Mouse (Mus musculus) heart, embryonic 12.5 days (tissue): ENCODE measurements around the gene Kalrn. TPM values are rescaled to one million over a fixed set of nuclear protein-coding genes. Genes with fewer than 3 reads are reported as not detected.
A peak's percentile ranks its signal among the peaks of the same experiment; 100 is the strongest.

Source experiments
- ATAC-seq: fragments of 200-750 bp; cut with Nextera tagmentation; 2 replicates; pipeline ENCODE4 v1.8.0; 2017; ENCODE audit warnings: moderate TSS enrichment, moderate library complexity; ENCODE audit not compliant: insufficient number of reproducible peaks, low FRiP score
- H3K27ac ChIP-seq: fragments of 300-500 bp; sonication (generic); 2 replicates; pipeline ENCODE4 v1.5.1; 2016; ENCODE audit warnings: mild to moderate bottlenecking, moderate library complexity; ENCODE audit not compliant: poor library complexity, severe bottlenecking
- H3K27me3 ChIP-seq: fragments of 300-500 bp; sonication (generic); replicated peaks from 2 replicates; pipeline ENCODE4 v1.6.1; 2016; ENCODE audit warnings: mild to moderate bottlenecking, moderate library complexity
- H3K36me3 ChIP-seq: fragments of 300-500 bp; sonication (generic); 2 replicates; pipeline ENCODE4 v1.6.1; 2016; ENCODE audit warnings: mild to moderate bottlenecking, moderate library complexity
- H3K4me1 ChIP-seq: fragments of 300-500 bp; sonication (generic); replicated peaks from 2 replicates; pipeline ENCODE4 v1.6.1; 2016; ENCODE audit warnings: mild to moderate bottlenecking
- H3K4me2 ChIP-seq: fragments of 300-500 bp; sonication (generic); 2 replicates; pipeline ENCODE4 v1.6.1; 2016; ENCODE audit warnings: mild to moderate bottlenecking, moderate library complexity
- H3K4me3 ChIP-seq: fragments of 300-500 bp; sonication (generic); 2 replicates; pipeline ENCODE4 v1.5.1; 2016; ENCODE audit warnings: mild to moderate bottlenecking
- H3K9ac ChIP-seq: fragments of 300-500 bp; sonication (generic); 2 replicates; pipeline ENCODE4 v1.6.1; 2016; ENCODE audit warnings: mild to moderate bottlenecking, moderate library complexity
- H3K9me3 ChIP-seq: fragments of 300-500 bp; sonication (generic); replicated peaks from 2 replicates; pipeline ENCODE4 v1.6.1; 2016; ENCODE audit warnings: mild to moderate bottlenecking, moderate library complexity
- WGBS: fragments of 180-500 bp; shearing (Covaris S2); methylation state at CpG from one replicate; pipeline ENCODE4 v1.1.7; 2016; 5-methylcytosine and 5-hydroxymethylcytosine counted together
- polyA plus RNA-seq: library from polyadenylated mRNA; unstranded; fragments of >200 nt; fragmentation: Nextera tagmentation; extraction: Ambion mirVana; gene quantifications from 2 replicates; pipeline ENCODE4 v1.2.1, GENCODE M21; 2016

Kalrn gene
- polyA plus RNA-seq, 1 experiment from 2014 or later = 29.3 TPM

- Histone ChIP-seq H3K36me3 (no peaks in the 10 kb centered on the region), H3K4me3 (no peak overlapping the region), H3K27me3 (no peaks in the 10 kb centered on the region), H3K4me1 (peaks cover 38% of the 10 kb centered on the region), H3K9me3 (no peaks in the 10 kb centered on the region), H3K4me2 (peak overlapping the region; percentile 14; the same call in 1 of the 2 replicates), H3K27ac (no peak overlapping the region), H3K9ac (no peak overlapping the region)
- ATAC-seq = no peak
- WGBS = 33% methylated on average over 6 of the region's 6 CpGs
Measured at GRCm38 (mm10) chr16:34557891-34558290, 15.4 kb downstream of the Kalrn start.

- peaks cover 26% of the 10 kb centered on the region for H3K4me1 ChIP-seq
- H3K27ac ChIP-seq = no peak overlapping the region
- no peak for ATAC-seq
- no peaks in the 10 kb centered on the region for H3K36me3 ChIP-seq
- WGBS = 90% methylated on average over 1 of the region's 1 CpGs
- no peak overlapping the region for H3K9ac ChIP-seq
- no peaks in the 10 kb centered on the region for H3K27me3 ChIP-seq
- no peak overlapping the region for H3K4me2 ChIP-seq
- no peak overlapping the region for H3K4me3 ChIP-seq
- H3K9me3 ChIP-seq = no peaks in the 10 kb centered on the region
Measured at GRCm38 (mm10) chr16:34552731-34553130, 20.6 kb downstream of the Kalrn start.

GRCm38 (mm10) chr16:34549470-34549999 is 23.8 kb downstream of the Kalrn start:
- Histone ChIP-seq H3K4me1 (peaks cover 18% of the 10 kb centered on the region), H3K27ac (no peak overlapping the region), H3K4me2 (no peak overlapping the region), H3K4me3 (no peak overlapping the region), H3K36me3 (no peaks in the 10 kb centered on the region), H3K9ac (no peak overlapping the region), H3K9me3 (no peaks in the 10 kb centered on the region), H3K27me3 (no peaks in the 10 kb centered on the region)
- no peak for ATAC-seq
- 76% methylated on average over 5 of the region's 5 CpGs for whole genome bisulfite sequencing

GRCm38 (mm10) chr16:34546805-34547509 is 26.4 kb downstream of the Kalrn start:
- H3K9ac ChIP-seq = no peak overlapping the region
- no peaks in the 10 kb centered on the region for H3K27me3 ChIP-seq
- H3K27ac ChIP-seq = no peak overlapping the region
- ATAC-seq = no peak
- H3K4me2 ChIP-seq = no peak overlapping the region
- H3K4me1 ChIP-seq = peaks cover 2% of the 10 kb centered on the region; the same call in 1 of the 2 replicates
- H3K9me3 ChIP-seq = no peaks in the 10 kb centered on the region; the same call in 1 of the 2 replicates
- 72% methylated on average over 6 of the region's 6 CpGs for WGBS
- no peak overlapping the region for H3K4me3 ChIP-seq
- H3K36me3 ChIP-seq = no peaks in the 10 kb centered on the region; the same call in 1 of the 2 replicates

GRCm38 (mm10) chr16:34543754-34544153 is 29.6 kb downstream of the Kalrn start:
- 74% methylated on average over 4 of the region's 4 CpGs for WGBS
- no peak overlapping the region for H3K4me3 ChIP-seq
- no peak overlapping the region for H3K27ac ChIP-seq
- no peaks in the 10 kb centered on the region; the same call in 1 of the 2 replicates for H3K36me3 ChIP-seq
- no peak overlapping the region for H3K9ac ChIP-seq
- ATAC-seq = no peak
- H3K4me1 ChIP-seq = 0 out of 2 replicates have a peak, but pooled peaks cover 3% of the 10 kb centered on the region
- no peak overlapping the region for H3K4me2 ChIP-seq
- no peaks in the 10 kb centered on the region for H3K27me3 ChIP-seq
- H3K9me3 ChIP-seq = no peaks in the 10 kb centered on the region; the same call in 1 of the 2 replicates

GRCm38 (mm10) chr16:34542341-34542740 is 31.0 kb downstream of the Kalrn start:
- no peak for ATAC-seq
- Histone ChIP-seq H3K27me3 (no peaks in the 10 kb centered on the region), H3K9ac (no peak overlapping the region), H3K4me2 (no peak overlapping the region), H3K4me1 (0 out of 2 replicates have a peak, but pooled peaks cover 6% of the 10 kb centered on the region), H3K27ac (no peak overlapping the region), H3K36me3 (no peaks in the 10 kb centered on the region; the same call in 1 of the 2 replicates), H3K4me3 (no peak overlapping the region), H3K9me3 (no peaks in the 10 kb centered on the region; the same call in 1 of the 2 replicates)
- 85% methylated on average over 2 of the region's 2 CpGs for WGBS

- H3K9me3 ChIP-seq = no peaks in the 10 kb centered on the region; the same call in 1 of the 2 replicates
- no peaks in the 10 kb centered on the region for H3K27me3 ChIP-seq
- H3K4me3 ChIP-seq = no peak overlapping the region
- no peak for ATAC-seq
- no peak overlapping the region for H3K27ac ChIP-seq
- WGBS = 68% methylated on average over 5 of the region's 5 CpGs
- no peak overlapping the region for H3K9ac ChIP-seq
- no peaks in the 10 kb centered on the region for H3K36me3 ChIP-seq
- H3K4me2 ChIP-seq = no peak overlapping the region
- H3K4me1 ChIP-seq = peaks cover 26% of the 10 kb centered on the region
Measured at GRCm38 (mm10) chr16:34538679-34539185, 34.6 kb downstream of the Kalrn start.

GRCm38 (mm10) chr16:34536300-34536699 is 37.0 kb downstream of the Kalrn start:
- WGBS = 71% methylated on average over 6 of the region's 6 CpGs
- H3K9me3 ChIP-seq = no peaks in the 10 kb centered on the region
- H3K36me3 ChIP-seq = no peaks in the 10 kb centered on the region
- H3K27ac ChIP-seq = no peak overlapping the region
- no peak for ATAC-seq
- no peak overlapping the region for H3K9ac ChIP-seq
- no peaks in the 10 kb centered on the region for H3K27me3 ChIP-seq
- peaks cover 29% of the 10 kb centered on the region for H3K4me1 ChIP-seq
- H3K4me2 ChIP-seq = no peak overlapping the region
- no peak overlapping the region for H3K4me3 ChIP-seq

- Histone ChIP-seq H3K4me3 (no peak overlapping the region), H3K36me3 (no peaks in the 10 kb centered on the region), H3K9me3 (no peaks in the 10 kb centered on the region), H3K27me3 (no peaks in the 10 kb centered on the region), H3K4me1 (peaks cover 29% of the 10 kb centered on the region), H3K9ac (0 out of 2 replicates have a peak overlapping the region, but pooled peaks have one; percentile 2), H3K27ac (peak overlapping the region; percentile 15; the same call in 1 of the 2 replicates), H3K4me2 (peak overlapping the region; percentile 8; the same call in 1 of the 2 replicates)
- WGBS = 11% methylated on average over 7 of the region's 7 CpGs
- ATAC-seq = no peak; the same call in 1 of the 2 replicates
Measured at GRCm38 (mm10) chr16:34535135-34535534, 38.2 kb downstream of the Kalrn start.

GRCm38 (mm10) chr16:34531506-34531905 is 41.8 kb downstream of the Kalrn start:
- Histone ChIP-seq H3K36me3 (no peaks in the 10 kb centered on the region), H3K27ac (no peak overlapping the region), H3K9ac (no peak overlapping the region), H3K4me2 (no peak overlapping the region), H3K4me1 (peaks cover 41% of the 10 kb centered on the region), H3K9me3 (no peaks in the 10 kb centered on the region), H3K27me3 (no peaks in the 10 kb centered on the region), H3K4me3 (no peak overlapping the region)
- whole genome bisulfite sequencing = 2% methylated on average over 1 of the region's 1 CpGs
- no peak for ATAC-seq

- Histone ChIP-seq H3K36me3 (no peaks in the 10 kb centered on the region), H3K9me3 (no peaks in the 10 kb centered on the region), H3K9ac (no peak overlapping the region), H3K4me2 (no peak overlapping the region), H3K4me1 (peaks cover 35% of the 10 kb centered on the region), H3K27ac (no peak overlapping the region), H3K27me3 (no peaks in the 10 kb centered on the region), H3K4me3 (no peak overlapping the region)
- WGBS = 84% methylated on average over 5 of the region's 5 CpGs
- ATAC-seq = no peak
Measured at GRCm38 (mm10) chr16:34530029-34530428, 43.3 kb downstream of the Kalrn start.
